Mouse (Mus musculus) hindbrain, postnatal 0 days (tissue): Measurements from ENCODE around the gene 6430628N08Rik. TPM values are rescaled to one million over a fixed set of nuclear protein-coding genes. Genes with fewer than 3 reads are reported as not detected.

Experiments
- ATAC-seq: fragments of 200-750 bp; cut with Nextera tagmentation; 2 replicates; pipeline ENCODE4 v1.8.0; 2017; ENCODE audit warnings: mild to moderate bottlenecking, moderate TSS enrichment, moderate library complexity
- DNase-seq: peaks from one replicate; pipeline ENCODE4 v3.0.0-alpha.2; 2015; ENCODE audit warnings: low spot score
- H3K27ac ChIP-seq: fragments of 300-500 bp; sonication (generic); 2 replicates; pipeline ENCODE4 v1.5.1; 2014; ENCODE audit warnings: mild to moderate bottlenecking
- H3K27me3 ChIP-seq: fragments of 300-500 bp; sonication (generic); 2 replicates; pipeline ENCODE4 v1.6.1; 2014; ENCODE audit warnings: low read length, mixed read lengths; ENCODE audit not compliant: insufficient read depth
- H3K36me3 ChIP-seq: fragments of 300-500 bp; sonication (generic); 2 replicates; pipeline ENCODE4 v1.6.1; 2014; ENCODE audit warnings: low read length, mixed read lengths; ENCODE audit not compliant: insufficient read depth
- H3K4me1 ChIP-seq: fragments of 300-500 bp; sonication (generic); 2 replicates; pipeline ENCODE4 v1.6.1; 2014; ENCODE audit warnings: antibody characterized with exemption, low read length, mixed read lengths; ENCODE audit not compliant: insufficient read depth
- H3K4me2 ChIP-seq: fragments of 300-500 bp; sonication (generic); 2 replicates; pipeline ENCODE4 v1.6.1; 2014; ENCODE audit warnings: low read depth, mild to moderate bottlenecking, low read length, moderate library complexity, mixed read lengths
- H3K4me3 ChIP-seq: fragments of 300-500 bp; sonication (generic); 2 replicates; pipeline ENCODE4 v1.5.1; 2014; ENCODE audit warnings: low read length
- H3K9ac ChIP-seq: fragments of 300-500 bp; sonication (generic); replicated peaks from 2 replicates; pipeline ENCODE4 v1.6.1; 2014; ENCODE audit warnings: mild to moderate bottlenecking, low read length, moderate library complexity, mixed read lengths
- H3K9me3 ChIP-seq: fragments of 300-500 bp; sonication (generic); 2 replicates; pipeline ENCODE4 v1.6.1; 2016; ENCODE audit warnings: low read length, mixed read lengths
- CTCF ChIP-seq: IDR thresholded peaks from 2 replicates; pipeline ENCODE4 v1.5.1; 2016; ENCODE audit warnings: antibody characterized with exemption, control low read depth, low read depth
- WGBS: fragments of 180-500 bp; shearing (Covaris S2); extraction: QIAGEN DNeasy Blood & Tissue Kit; methylation state at CpG from one replicate; pipeline ENCODE4 v1.1.7; 2014; 5-methylcytosine and 5-hydroxymethylcytosine counted together
- polyA plus RNA-seq: library from polyadenylated mRNA; unstranded; fragments of >200 nt; fragmentation: Nextera tagmentation; extraction: Ambion mirVana; gene quantifications from 2 replicates; pipeline ENCODE4 v1.2.1, GENCODE M21; 2015
- total RNA-seq: library from RNA; depleted of rRNA; stranded (reverse); fragments of >200 nt; gene quantifications from 2 replicates; pipeline ENCODE4 v1.2.3, GENCODE M21; 2014

6430628N08Rik gene
- total and polyA plus RNA-seq, 2 experiments from 2014 or later: 0.16 to 0.49 TPM

GRCm38 (mm10) chr4:115937061-115937976 lies 46.9 kb downstream of the 6430628N08Rik start:
- 0 out of 2 replicates have a peak overlapping the region, but pooled peaks have one; percentile 10 for H3K4me3 ChIP-seq
- no peak overlapping the region for H3K4me2 ChIP-seq
- no peak overlapping the region for H3K27ac ChIP-seq
- no peak for TF ChIP-seq CTCF
- H3K9ac ChIP-seq: no peak overlapping the region
- H3K36me3 ChIP-seq: no peaks in the 10 kb centered on the region
- DNase-seq (no peak), ATAC-seq (no peak)
- no peaks in the 10 kb centered on the region for H3K4me1 ChIP-seq
- WGBS: 9% methylated on average over 19 of the region's 19 CpGs
- no peaks in the 10 kb centered on the region for H3K9me3 ChIP-seq
- H3K27me3 ChIP-seq: peaks cover 72% of the 10 kb centered on the region

DNA sequence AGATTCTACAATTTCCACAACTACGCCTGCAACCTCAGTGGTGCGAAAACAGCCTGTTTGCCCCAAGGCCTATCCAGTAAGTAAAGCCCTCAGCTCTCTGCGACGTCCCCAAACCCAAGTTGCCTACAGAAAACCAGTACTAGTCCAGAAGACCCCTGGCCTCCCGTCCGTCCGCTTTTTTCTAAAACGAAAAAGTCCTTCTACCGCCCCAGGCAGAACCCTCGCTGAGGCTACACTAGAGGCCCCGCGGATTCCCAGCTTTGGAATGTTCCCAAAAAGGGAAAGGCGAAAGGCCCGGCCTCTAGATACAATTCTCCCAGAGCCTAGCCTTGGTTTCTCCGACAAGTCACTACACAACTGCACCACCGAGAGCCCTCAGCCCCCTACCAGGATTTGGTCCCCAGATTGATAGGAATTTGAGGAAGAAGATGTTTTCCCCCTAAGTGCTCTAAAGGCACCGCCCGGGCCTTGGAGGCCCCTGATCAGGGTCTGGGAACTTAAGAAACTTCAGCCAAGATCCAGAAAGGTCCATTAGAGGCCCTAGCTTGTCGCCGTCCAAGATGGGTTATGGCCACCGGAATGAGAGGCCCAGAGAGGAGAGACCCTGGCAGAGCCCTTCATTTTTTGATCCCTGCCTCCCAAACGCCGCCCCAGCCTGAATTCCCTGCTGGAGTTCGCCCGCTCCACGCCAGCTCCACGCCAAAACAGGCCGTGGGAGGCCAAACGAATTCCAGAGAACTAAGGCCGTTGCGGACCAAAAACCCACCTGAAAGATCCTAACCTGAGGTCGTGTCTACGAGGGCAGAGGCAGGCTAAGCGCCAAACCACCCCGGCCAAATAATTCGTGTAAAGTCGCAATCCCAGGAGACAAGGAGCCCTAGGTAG lies 48.1 kb downstream of the 6430628N08Rik start:
- Histone ChIP-seq H3K4me3 (peak overlapping the region; percentile 25), H3K36me3 (no peaks in the 10 kb centered on the region), H3K9me3 (no peaks in the 10 kb centered on the region), H3K27me3 (peaks cover 77% of the 10 kb centered on the region), H3K9ac (no peak overlapping the region), H3K4me2 (no peak overlapping the region; the same call in 1 of the 2 replicates), H3K4me1 (no peaks in the 10 kb centered on the region), H3K27ac (no peak overlapping the region)
- no peak for ATAC-seq
- DNase-seq: peak; percentile 23
- 2% methylated on average over 37 of the region's 37 CpGs for WGBS
- TF ChIP-seq CTCF: no peak

DNA sequence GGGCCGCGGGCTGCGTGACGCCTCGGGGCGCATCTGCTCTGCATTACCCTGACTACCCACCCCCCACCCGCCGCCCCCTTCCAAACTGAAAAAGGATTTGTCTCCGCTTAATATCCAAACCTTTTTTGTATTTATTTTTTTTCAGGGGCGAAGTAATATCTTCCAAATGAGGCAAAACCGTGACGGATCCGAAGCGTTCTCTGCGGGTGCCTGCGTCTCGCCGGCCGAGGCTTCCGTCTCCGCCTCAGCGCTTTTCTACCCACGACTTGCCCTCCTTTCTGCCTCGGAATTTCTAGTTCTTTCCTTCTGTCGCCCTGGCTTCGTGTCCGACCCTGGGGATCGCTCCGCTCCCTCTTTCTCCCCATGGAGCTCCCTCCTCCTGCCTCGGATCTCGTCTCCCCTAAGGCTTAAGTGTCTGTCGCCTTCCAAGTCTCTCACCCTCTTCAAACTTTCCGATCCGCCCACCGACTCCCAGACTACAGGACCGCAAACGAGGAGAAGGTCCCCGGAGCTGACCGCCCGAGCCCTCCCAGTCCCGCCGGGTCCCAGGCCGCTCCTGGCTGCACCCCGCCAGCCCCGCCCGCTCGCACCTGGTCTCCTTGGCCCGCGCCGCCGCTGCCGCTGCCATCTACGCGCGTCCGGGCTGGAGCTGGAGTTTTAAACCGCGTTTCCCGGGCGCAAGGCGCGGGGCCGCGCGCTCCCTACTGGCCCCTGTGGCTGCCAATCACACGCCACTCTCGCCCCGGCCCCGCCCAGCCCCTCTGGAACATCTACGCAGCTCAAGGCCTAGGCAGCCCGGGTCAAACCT lies 49.0 kb downstream of the 6430628N08Rik start, which contains the start of gene Dmbx1:
Dmbx1 (minus strand) TSS at position 632 of the 808 bp plus-strand sequence.
- no peaks in the 10 kb centered on the region for H3K9me3 ChIP-seq
- ATAC-seq (no peak), DNase-seq (no peak)
- peaks cover 77% of the 10 kb centered on the region for H3K27me3 ChIP-seq
- TF ChIP-seq CTCF: no peak
- H3K4me2 ChIP-seq: peak within 1 kb of the TSS; percentile 42
- H3K4me1 ChIP-seq: no peaks in the 10 kb centered on the region
- no peak within 1 kb of the TSS for H3K9ac ChIP-seq
- no peak within 1 kb of the TSS for H3K27ac ChIP-seq
- WGBS: under 1% methylated on average over 71 of the region's 71 CpGs
- peak within 1 kb of the TSS; percentile 25 for H3K4me3 ChIP-seq
- no peaks in the 10 kb centered on the region for H3K36me3 ChIP-seq

- ATAC-seq (no peak), DNase-seq (no peak)
- H3K4me1 ChIP-seq: no peaks in the 10 kb centered on the region
- H3K9ac ChIP-seq: no peak overlapping the region
- H3K4me3 ChIP-seq: no peak overlapping the region
- H3K27me3 ChIP-seq: peaks cover 78% of the 10 kb centered on the region
- no peaks in the 10 kb centered on the region for H3K36me3 ChIP-seq
- no peak overlapping the region for H3K27ac ChIP-seq
- no peaks in the 10 kb centered on the region for H3K9me3 ChIP-seq
- no peak overlapping the region for H3K4me2 ChIP-seq
- WGBS: 13% methylated on average over 3 of the region's 3 CpGs
- TF ChIP-seq CTCF: no peak
These were observed 50.2 kb downstream of the 6430628N08Rik start for GRCm38 (mm10) chr4:115940681-115941080.

- no peak for ATAC-seq
- Histone ChIP-seq H3K36me3 (no peaks in the 10 kb centered on the region), H3K4me2 (no peak overlapping the region), H3K4me1 (no peaks in the 10 kb centered on the region), H3K27ac (no peak overlapping the region), H3K9ac (no peak overlapping the region), H3K4me3 (no peak overlapping the region), H3K9me3 (no peaks in the 10 kb centered on the region), H3K27me3 (peaks cover 84% of the 10 kb centered on the region)
- whole genome bisulfite sequencing: 9% methylated on average over 9 of the region's 9 CpGs
- no peak for DNase-seq
- TF ChIP-seq CTCF: no peak
These were observed 50.9 kb downstream of the 6430628N08Rik start for GRCm38 (mm10) chr4:115941242-115941820.
